Mouse (Mus musculus) adrenal gland, adult 2 months (tissue): ENCODE results near the gene Fam214a. TPM values are rescaled to one million over a fixed set of nuclear protein-coding genes. Genes with fewer than 3 reads are reported as not detected.

Source experiments
- DNase-seq: peaks from one replicate; pipeline ENCODE4 v3.0.0; 2021
- long read RNA-seq: library from polyadenylated mRNA; stranded (forward); transcript quantifications from one replicate; pipeline ENCODE4 v2.0.0, GENCODE M21; 2021
- polyA plus RNA-seq: library from polyadenylated mRNA; depleted of rRNA; stranded (reverse); fragments of >200 nt; gene quantifications from 2 replicates; pipeline ENCODE4 v1.2.3, GENCODE M21; 2012; rRNA removed
- total RNA-seq, 2 experiments: library from RNA; stranded (reverse); gene quantifications; 2 replicates each; pipeline ENCODE4 v1.2.3; 2021

Fam214a gene
- total RNA-seq (10 to 100 TPM; 80.1 to 86.7 TPM), polyA plus RNA-seq (16.7 and 21.1 TPM in 2 replicates)
- long read RNA-seq, full-length matches to known transcripts: 20 of 42 reads
- long read RNA-seq, partial matches to known transcripts: 14 of 42 reads
- long read RNA-seq, other reads (novel, unspliced or antisense): 8 of 42 reads

DNA sequence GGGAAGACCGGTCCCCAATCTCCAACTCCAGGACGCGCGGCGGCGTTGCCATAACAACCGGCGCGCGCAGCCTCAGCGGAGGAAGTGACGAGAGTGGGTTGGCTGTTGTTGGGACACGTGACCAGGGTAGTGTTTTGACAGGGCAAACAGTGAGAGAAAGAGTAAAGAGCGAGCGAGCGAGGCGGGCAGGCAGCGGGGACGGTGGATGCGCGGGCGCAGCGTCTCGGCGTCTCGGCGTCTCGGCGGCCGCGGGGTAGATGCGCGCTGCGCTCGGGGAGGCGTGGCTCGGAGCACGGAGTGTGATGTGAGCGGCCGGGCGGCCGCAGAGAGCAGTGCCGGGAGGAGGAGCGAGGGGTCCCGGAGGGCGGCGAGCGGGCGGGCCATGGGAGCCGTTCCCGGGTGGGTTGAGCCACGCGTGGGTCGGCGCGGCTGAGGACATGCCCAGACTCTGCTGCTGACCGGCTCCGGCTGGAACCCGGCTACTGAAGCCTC, at the start of gene Fam214a:
Fam214a (plus strand) TSS at position 129 of the 492 bp plus-strand sequence.
- peak; percentile 98 for DNase-seq

DNA sequence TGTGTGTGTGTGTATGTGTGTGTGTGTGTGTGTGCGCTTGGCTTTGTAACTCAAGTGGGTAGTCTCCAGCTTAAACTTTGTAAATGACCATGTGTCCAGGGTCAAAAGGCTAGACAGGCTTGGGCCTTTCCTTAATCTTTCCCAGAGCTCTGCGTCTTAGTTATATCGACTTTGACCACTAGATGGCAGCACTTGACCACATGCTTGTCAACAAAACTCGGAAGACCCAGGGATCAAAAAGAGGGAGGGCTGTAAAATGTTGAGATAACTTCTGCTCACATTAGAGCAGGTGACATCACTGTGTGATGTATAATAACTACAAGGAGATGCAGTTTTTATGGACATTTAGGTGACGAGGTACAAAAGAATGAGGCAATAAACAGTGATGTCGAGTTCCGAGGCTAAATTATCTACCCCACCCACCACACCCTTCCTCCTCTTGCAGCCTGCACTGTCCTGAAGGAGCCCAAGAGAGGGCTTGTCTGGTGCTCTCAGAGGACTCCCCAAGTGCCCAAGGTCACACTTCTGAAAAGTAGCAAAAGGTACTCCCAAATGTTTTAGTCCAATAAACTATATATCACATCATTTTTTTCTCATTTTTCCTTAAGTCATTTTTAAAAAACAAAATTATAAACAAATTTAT, 47.7 kb upstream of the Fam214a start:
- DNase-seq: peak; percentile 76

DNA sequence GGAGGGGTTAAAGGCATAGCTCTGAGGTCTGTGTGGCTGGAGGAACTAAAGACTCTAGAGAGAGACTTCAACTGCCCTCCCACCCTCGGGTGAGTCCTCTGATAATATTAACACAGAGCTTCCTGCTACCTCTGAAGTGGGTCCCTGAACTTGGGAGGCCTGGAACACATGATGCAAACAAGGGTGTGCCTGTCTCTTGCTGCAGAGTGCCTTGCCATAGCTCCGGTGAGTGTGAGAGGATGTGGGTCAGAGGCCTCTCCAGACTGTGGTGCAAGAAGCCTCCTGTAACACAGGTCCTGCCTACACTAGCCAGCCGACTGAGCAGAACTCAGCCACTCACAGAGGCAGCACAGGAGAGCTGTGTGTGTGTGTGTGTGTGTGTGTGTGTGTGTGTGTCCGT, 45.7 kb upstream of the Fam214a start:
- peak; percentile 58 for DNase-seq

DNA sequence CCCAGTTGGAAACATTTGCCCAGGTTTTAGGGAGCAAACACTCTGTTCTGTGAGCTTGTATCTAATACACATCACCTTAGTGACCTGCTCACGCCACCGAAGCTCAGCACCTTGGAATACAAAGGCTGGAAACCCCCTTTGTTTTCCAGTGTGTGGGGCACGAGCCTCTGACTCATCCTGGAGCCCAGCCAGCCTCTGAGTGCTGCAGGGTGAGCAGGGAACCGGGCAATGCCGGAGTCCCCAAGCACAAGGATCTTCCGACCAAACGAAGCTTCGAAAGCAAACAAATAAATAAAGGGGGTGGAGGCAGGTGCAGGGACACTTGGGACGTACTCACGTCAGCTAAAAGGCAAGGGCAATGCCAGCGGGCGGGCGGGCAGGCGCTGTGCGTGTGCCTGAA, 43.4 kb upstream of the Fam214a start:
- DNase-seq: peak; percentile 93

DNA sequence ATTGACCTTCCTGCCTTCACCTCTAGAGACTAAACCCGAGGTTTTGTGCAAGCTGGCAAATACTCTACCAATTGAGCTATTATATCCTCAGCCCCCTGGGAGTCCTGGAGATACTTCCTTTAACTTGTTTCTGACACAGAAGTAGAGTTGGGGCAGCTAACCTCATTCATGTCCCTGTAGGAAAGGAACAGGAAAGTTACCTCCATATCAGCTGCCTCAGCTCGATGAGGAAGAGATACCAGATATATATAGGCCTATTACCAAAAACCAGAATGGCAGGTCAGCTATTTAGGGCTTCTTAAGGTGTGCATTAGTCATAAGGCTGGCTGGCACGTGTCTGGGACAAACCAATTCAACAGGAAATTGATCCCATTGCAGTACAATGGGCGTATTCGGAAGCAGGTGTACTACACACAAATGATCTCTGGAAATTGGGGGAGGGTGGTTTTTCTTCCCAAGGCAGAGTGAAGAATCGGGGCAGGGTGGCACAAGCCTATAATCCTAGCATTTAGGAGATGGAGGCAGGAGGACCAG, 42.4 kb upstream of the Fam214a start:
- DNase-seq: no peak

DNA sequence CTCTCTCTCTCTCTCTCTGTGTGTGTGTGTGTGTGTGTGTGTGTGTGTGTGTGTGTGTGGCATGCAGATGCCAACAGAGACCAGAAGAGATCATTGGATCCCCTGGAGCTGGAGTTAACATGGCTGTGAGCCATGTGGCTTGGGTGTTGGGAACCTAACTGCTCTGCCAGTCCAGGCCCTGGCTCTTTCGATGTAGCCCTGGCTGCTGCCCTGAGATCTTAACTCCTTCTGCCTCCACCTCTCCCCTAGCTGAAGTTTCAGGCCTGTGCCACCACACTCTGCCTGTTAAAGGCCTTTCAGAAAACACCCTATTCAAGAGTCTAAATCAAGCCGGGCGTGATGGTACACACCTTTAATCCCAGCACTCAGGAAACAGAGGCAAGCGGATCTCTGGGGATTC, 41.3 kb upstream of the Fam214a start:
- peak; percentile 69 for DNase-seq

DNA sequence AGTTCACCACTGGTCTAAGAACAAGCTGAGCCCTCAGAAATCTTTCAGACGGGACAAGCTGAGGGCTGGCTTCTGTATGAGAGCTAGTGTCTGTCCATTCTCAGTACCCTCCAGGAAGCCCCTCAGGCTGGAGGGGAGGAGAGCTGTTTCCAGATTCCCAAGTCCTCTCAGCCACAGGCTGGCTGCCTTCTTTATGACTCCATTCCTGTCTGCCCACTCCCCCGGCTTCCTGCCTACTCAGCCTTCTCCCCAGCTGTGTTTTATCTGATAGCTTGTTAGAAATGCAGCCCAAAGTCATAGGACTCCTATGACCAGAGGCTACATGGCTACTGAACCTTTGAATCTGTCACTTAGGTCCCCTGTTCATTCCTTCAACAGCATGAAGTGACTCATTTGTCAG, 40.8 kb upstream of the Fam214a start:
- peak; percentile 45 for DNase-seq

DNA sequence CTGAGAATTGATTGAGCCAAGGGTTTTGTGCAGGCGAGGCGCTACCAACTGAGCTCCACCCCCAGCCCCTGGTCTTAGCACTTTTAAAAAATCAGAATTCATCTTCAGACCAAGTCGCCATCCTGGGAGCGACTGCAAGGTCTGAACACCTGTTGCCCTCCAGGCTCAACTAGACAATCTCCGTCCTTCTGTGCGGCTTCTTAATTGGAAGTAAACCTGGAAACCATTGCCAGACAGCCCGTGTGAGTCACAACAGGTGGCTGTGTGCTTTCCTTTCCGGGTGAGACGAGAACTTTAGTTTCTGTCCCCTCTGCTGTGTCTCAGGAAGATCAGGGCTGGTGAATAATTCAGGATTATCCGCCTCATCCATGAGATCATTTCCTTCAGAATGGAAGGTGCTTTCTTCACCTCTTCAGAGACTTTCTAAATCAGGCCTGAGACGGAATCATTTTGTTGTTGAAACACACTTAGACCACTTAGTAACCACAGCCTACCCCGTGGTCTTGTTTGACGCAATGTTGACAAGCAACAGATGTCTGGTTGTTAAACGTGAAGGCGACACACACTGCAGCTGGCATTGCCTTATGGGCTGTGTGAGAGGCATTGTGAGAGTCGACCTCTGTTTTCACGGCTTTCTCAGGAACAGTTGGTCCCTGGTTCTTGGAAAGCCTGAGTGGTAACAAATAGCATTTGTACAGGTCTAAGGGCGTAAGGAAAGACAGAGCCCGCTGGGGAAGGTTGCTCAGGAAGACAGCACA, 39.9 kb upstream of the Fam214a start:
- no peak for DNase-seq

DNA sequence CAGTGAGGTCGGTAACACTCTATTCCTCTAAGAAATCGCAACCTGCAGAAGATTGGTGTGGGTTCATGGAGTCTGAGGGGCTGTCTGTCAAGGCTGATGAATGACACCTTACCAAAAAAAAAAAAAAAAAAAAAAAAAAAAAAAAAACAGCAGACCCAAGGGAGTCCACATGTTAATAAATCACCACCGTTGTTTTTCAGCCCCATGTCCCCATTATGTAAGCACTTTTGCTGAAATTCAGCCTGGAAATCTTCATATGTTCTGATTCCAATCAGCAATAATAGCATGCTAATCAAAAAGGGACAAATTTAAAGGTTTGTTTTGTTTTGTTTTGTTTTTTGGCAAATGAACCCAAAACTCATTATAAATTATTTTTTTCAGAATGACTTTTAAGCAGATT, 37.1 kb upstream of the Fam214a start:
- no peak for DNase-seq

DNA sequence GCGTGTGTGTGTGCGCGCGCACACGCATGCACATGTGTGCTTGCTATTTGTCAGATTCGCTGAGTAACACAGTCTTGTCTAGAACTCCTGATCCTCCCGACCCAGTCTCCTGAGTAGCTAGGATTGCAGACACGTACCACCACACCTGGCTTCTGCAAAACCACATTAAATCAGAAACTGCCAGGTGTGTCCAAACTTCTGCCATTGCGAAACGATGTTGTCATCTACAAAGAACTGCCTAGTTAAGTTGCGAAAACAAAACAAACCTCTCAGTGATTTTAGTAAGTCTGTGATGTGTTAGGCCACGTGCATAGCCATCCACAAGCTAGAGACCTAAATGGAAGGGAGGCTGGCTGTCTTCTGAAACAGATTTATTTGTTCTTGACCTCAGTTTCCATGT, 32.2 kb upstream of the Fam214a start:
- DNase-seq: no peak

DNA sequence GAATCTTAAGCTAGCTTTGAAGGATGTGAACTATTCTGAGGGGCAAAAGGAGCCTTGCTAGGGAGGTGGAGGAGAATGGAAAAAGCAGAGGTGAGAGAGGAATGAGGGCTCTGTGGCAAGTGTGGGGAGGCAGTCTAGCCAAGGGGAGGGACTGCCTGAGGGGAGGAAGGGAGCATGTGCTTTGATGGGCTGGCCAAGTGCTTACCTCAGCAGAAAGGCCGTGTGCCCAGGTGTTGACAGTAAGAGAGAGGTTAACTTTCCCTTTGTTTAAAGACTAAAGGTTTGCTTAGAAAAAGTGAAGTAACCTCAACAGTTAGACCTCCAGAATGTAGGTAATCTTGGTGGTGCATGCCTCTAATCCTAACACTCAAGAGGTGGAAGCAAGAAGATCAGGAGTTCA, 31.3 kb upstream of the Fam214a start:
- DNase-seq: no peak

DNA sequence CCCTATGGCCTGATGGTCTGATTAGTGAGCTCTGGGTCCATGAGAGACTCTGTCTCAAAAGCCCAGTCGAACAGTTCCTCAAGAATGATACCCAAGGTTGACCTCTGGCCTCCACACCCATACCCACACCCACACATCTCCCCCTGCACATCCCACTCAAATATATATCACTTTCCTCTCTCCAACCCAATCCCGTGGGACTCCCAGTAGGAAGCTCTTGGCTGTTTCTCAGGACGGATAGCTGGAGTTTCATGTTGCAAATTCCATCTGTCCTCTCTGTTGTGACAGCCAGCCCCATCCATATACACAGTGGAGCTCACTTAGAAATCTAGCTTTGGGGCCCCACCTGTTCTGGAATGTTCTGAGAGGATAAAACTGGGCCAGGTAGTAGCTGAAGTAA, 29.8 kb upstream of the Fam214a start:
- DNase-seq: no peak

DNA sequence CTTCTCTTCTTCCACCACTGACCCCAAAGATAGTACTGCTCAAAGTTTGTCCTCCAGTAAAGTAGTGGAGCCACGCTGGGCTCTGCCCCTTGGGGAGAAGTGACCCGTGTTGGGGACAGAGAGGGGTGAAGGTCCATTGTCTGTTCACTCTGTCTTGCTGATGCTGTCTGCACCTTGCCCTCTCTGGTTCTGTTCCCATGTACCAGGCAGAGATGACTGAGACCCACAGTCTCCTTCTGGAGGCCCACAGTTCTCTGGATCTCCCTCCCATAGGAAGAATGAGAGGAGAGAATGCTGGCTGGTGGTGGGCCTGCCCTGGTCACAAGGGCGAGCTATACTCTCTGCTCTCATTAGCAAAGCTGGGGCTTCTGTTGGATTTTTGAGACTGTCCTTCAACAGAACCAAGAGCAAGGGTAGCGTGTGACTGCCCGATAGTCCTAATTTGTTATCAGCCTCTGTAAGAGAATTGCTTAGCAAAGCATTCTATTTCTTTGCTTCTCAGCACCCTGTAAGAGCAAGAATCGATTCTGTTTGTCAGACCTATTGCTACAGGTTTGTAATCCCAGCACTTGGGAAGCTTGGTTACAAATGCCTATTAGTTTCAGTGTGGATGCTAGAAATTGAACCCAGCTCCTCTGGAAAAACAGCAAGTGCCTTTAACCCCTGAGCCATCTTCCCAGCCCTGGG, 29.2 kb upstream of the Fam214a start:
- DNase-seq: no peak

DNA sequence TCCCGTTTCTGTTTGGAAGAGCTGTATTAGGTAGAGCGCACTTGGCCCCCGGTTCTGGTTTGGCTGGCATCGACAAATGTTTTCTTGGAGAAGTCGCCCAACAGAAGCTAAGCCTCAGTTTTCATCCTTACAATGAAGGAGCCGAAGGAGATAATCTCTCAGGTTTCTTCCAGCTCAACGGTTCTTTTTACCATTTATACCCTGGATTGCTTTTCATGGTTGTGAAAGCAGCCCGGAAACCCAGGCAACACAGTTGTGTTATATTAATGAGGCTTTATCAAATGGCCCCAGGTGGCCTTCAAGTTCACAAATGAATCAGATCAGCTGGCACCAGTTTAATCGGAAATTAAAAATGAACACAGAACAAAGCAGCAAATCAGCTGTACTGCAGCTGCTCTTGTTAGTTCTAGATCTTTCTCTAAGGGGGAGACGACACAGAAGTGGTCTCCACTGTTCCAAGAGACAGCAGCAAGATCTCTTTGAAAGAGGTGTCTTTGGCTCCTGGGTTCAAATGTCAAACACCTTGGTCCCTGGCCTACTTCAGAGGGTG, 27.4 kb upstream of the Fam214a start:
- DNase-seq: peak; percentile 66

DNA sequence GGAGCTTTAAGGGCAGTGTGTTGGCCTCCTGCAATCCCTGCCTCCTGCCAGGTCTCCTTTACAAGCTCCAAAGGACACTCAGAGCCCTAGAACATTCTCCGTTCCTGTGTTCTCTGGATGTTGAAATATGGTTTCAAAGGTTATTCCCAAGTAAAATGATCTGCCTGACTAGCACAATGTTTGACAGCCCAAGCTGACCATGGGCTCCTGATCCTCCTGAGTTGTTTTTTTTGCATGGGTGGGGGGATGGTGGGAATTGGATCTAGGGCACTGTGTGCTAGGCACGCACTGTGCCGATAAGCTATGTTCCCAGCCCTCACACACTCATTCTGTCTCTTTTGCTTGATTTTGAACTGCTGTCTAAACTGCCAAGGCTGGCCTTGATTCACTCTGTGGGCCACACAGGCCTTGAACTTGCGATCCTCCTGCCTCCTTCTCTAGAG, 22.7 kb upstream of the Fam214a start:
- DNase-seq: peak; percentile 62

DNA sequence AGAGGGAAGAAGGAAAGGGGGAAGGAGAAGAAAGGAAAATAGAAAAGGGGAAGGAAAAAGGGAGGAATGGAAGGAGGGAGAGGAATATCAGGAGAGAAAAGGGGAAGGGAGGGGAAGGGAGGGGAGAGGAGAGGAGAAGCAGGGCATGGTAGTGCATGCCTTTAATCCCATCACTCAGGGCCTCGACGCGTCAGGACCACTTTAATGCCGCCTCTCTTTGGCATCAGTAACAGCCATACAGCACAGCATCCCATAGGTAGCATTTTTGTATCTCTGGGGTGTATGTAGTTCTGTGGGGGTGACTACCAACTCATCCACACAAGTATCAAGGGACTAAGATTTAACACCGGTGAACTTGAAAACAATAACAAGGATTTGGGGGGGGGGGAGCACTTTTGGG, 22.0 kb upstream of the Fam214a start:
- no peak for DNase-seq

DNA sequence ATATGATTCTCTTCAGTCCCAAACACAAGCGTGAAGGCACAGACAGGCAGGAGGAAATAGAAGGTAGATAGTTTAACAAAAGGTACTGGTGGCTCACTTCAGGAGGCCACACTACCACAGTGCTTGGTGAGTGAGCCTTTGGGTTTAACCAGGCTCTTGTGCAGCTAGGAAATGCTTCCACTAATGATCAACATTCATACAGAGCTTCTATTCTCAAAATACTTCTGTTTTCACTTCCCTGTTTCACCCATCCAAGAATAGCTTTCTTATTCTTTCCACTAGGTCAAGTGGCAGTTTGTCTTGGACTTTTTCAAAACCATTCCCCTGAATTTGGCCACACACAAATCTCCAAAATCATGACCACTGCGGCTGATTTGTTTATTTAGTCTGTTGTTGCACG, 17.4 kb upstream of the Fam214a start:
- DNase-seq: no peak

DNA sequence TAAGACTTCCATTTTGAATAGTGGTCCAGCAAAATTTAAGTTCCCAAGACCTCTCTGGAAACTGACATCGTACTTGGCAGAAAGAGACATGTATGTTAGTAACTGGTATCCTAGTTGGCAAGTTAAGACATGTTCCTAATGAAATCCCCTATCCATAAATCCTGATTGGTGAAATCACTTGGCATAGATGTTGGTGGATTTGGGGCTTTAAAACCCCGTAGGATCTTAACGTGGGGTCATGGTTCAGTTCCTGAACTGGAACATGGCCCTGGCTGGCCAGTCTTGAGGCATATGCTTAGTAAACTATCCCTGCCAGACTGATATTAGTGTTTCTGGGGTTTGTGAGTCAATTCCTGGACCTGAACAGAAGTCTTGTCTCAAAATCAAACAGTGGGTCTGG, 14.9 kb upstream of the Fam214a start:
- DNase-seq: no peak

DNA sequence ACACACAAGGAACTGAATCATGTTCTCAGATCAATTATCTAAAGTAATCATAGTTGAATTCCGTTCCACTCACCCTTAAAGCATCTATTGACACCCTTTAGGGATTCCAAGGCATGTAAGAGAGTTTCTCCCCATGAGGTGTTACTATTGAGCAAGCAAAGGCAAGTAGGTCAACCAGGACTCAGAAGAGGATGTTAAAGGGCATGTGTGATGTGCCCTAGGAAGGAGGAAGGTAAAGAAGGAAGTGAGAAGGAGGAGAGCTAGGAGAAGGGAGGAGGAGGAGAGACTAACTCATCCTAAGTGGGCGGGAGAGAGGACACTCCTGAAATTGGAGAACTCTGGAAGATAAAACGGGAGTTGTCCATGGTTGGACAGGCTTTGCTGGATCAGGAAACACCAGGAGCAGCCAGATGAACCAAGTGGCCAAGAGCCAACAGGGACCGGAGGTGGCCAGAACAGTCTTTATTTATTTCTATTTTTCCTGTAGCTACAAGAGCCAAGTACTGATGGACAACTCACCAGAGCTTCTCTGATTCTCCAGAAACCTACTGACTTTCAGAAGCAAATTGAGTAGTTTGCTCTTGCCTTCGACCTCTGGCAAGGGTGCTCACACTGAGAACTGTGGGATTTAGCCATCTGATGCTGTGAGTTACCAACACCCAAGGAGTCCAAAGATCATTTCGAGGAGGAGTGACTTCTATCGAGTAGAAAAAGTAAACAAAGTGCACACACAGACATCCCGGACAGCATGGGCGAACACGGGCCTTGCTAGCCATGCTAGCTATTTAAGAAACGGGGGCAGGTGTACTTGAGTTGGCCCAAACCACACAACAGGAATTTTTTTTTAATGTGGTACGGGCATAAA, 13.8 kb upstream of the Fam214a start:
- DNase-seq: peak; percentile 34

DNA sequence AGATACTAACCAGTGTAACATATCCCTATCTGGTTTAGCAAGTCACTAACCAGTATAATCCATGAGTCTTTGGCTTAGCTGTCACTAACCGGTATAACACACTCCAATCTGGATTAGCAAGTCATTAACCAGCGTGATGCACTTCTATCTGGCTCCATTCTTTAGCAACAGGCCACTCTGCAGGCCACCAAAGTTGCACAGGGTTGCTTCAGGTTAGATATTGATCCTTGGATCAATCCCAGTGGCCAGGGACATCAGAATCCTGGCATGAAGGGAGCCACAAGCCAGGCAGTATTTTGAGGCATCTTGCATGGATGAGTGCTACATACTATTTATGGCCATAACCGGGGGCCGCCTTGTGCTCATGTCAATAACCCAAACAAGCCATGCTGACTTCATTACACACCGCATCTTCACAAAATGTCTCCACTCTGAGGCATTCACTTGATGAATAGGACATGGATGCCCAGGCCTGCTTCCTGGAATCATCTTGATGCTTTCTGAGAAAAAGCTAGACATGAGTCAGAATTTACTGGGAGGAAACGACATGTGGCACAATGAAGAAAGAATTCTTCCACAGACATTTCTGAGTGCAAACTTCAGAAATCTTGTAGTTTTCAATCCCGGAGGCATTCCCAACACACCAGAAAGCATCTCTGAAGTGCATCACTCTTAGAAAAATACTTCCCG, 5.8 kb upstream of the Fam214a start:
- DNase-seq: no peak
